Mouse (Mus musculus): ENCODE data around the gene Nup205. TPM values are rescaled to one million over a fixed set of nuclear protein-coding genes. Genes with fewer than 3 reads are reported as not detected.

The Nup205 gene
- polyA plus RNA-seq, 1 experiment from 2014 or later, result 23.6 TPM

DNA sequence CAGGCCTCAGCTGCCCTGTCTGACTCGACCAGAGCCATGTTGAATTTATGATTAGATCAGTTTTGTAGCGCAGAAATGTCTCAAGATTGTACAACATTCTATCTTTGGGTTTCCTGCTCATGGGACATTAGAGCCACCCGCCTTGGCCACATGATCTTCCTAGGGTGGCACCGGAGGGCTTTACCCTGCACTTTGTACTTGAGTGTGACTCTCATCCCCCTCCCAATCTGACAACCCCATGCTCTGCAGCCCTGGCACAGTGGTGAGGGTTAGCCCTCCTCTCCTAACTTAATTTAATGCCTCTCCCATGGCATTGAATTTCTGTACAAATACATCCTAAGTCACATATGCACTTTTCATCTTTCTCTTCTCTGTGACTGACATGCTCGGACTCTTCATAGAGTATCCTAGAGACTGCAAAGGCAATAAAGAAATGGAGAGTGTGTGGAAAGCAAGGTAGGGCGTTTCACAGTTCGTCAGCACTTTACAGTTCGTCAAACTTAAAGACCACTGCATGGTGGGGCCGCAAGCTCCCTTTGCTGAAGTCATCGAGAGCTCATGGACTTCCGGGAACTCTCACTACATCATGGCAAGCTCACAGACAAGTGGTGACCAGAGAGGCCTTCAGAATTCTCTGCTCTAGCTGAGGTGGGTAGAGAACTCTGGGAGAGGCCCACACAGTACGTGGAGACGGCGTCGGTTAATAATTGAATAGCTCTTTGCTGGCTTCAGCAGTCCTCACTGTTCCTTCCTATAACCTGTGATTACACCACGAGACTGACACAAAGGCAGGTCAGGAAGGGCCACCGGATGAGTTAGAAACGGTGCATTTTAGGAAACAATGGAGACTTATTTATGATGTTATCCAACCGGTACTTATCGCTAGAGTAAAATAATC, 94.9 kb downstream of the Nup205 start:
- 87% methylated on average over 20 of the region's 20 CpGs for WGBS
- H3K9me3 ChIP-seq, result no peaks in the 10 kb centered on the region
- H3K27me3 ChIP-seq (replicated peaks), result no peaks in the 10 kb centered on the region
- no peak overlapping the region for H3K9ac ChIP-seq
- H3K4me3 ChIP-seq, result no peak overlapping the region
- ATAC-seq (replicated peaks), result no peak
- H3K36me3 ChIP-seq (replicated peaks), result no peaks in the 10 kb centered on the region
- H3K4me2 ChIP-seq, result no peak overlapping the region
- H3K4me1 ChIP-seq, result no peaks in the 10 kb centered on the region
- no peak overlapping the region for H3K27ac ChIP-seq

GRCm38 (mm10) chr6:35273391-35274082, 96.3 kb downstream of the Nup205 start:
- Histone ChIP-seq H3K9me3 (no peaks in the 10 kb centered on the region), H3K4me3 (no peak overlapping the region), H3K36me3 (replicated peaks) (no peaks in the 10 kb centered on the region), H3K4me1 (no peaks in the 10 kb centered on the region), H3K9ac (no peak overlapping the region), H3K27ac (no peak overlapping the region), H3K27me3 (replicated peaks) (no peaks in the 10 kb centered on the region), H3K4me2 (no peak overlapping the region)
- no peak for ATAC-seq (replicated peaks)
- WGBS, result 86% methylated on average over 11 of the region's 11 CpGs

DNA sequence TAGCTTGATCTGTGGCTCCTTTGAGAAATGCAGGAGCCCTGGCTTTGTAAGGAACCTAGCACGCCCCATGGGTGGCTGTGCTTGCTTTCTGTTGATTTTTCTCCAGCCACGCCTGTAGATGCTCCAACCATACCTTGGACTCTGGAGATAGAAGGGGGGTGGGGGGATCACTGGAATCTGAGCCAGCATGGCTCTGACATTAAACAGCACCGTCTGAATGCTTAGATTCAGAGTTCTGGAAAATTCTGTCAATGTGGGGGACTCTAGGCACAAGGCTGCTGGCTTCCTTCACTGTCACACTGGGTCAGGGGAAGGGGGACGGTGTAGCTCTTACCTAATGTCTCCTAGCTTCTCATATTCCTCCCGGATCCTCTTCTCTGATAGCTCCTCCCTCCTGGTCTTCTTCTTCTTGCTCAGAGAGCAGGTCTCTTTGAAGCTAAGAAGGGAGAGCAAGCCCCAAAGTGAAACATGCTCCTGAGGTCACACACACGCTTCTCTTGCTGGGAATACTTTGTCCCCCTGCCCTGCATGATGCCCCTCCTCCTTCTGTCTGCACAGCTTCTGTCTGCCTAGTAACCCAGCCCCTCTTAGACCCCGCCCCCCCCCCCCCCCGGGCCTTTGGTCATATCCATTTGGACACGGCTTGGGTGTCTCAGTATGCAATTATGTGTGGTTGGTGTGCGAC, 100.8 kb downstream of the Nup205 start:
- H3K4me3 ChIP-seq, result no peak overlapping the region
- no peaks in the 10 kb centered on the region for H3K36me3 ChIP-seq (replicated peaks)
- no peak overlapping the region for H3K27ac ChIP-seq
- H3K27me3 ChIP-seq (replicated peaks), result no peaks in the 10 kb centered on the region
- no peaks in the 10 kb centered on the region for H3K4me1 ChIP-seq
- H3K9me3 ChIP-seq, result no peaks in the 10 kb centered on the region
- no peak overlapping the region for H3K4me2 ChIP-seq
- WGBS, result 67% methylated on average over 10 of the region's 10 CpGs
- H3K9ac ChIP-seq, result no peak overlapping the region
- no peak for ATAC-seq (replicated peaks)

DNA sequence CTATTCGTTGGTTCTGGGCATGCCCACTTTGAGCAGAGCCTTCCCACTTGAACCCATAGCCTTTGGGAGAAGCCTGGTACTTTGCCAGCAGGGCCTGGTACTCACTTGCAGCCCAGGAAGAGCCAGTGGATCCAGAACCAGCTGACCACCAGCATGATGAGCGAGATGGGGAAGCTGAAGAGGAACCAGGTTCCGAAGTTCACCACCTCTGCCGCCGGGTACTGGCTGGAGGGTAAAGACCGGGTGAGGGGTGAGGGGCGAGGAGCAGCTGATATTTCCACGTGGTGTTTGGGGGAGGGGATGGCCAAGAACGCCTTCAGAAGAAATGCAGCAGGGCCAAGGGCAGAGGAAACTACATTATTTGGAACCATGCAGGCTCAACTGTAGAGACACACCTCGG, 102.1 kb downstream of the Nup205 start:
- Histone ChIP-seq H3K27ac (no peak overlapping the region), H3K9ac (no peak overlapping the region), H3K36me3 (replicated peaks) (no peaks in the 10 kb centered on the region), H3K9me3 (no peaks in the 10 kb centered on the region), H3K27me3 (replicated peaks) (no peaks in the 10 kb centered on the region), H3K4me2 (no peak overlapping the region), H3K4me1 (no peaks in the 10 kb centered on the region), H3K4me3 (no peak overlapping the region)
- 86% methylated on average over 10 of the region's 10 CpGs for WGBS
- ATAC-seq (replicated peaks), result no peak

DNA sequence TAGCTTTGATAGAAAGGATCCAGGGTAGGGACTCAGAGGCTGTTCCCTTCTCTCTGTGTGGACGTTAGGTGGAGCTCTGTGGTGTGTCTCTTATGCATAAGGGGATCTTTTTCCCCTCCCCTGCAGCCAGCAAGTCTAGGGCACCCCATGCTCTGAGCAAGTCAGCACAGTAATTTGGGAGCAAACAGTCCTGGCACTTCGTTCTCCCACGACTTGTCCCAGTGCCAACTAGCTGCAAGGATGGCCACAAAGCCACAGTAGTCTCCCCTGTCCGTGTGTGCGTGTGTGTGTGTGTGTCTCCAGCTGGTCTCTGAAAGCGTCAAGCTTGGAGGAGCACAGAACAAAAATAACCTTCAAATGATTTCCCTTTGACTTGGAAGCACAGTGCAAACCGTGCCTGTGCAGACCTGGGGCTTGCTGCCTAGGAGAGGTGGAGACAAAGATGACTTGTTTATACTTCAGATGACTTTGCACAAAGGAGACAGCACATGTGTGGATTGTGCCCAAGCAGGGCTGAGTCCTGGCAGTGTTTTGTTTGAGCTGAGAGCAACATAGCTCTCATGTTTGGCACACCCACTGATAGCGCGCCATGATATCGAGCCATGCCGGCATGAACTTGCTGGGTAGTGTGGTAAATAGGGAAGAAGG, 111.0 kb downstream of the Nup205 start:
- H3K4me1 ChIP-seq, result peaks cover 10% of the 10 kb centered on the region
- ATAC-seq (replicated peaks), result peak; percentile 62
- 68% methylated on average over 11 of the region's 11 CpGs for WGBS
- H3K27me3 ChIP-seq (replicated peaks), result no peaks in the 10 kb centered on the region
- peak overlapping the region; percentile 11; the same call in 1 of the 2 replicates for H3K27ac ChIP-seq
- no peak overlapping the region for H3K4me2 ChIP-seq
- H3K36me3 ChIP-seq (replicated peaks), result no peaks in the 10 kb centered on the region
- H3K9ac ChIP-seq, result no peak overlapping the region
- no peaks in the 10 kb centered on the region for H3K9me3 ChIP-seq
- no peak overlapping the region for H3K4me3 ChIP-seq

GRCm38 (mm10) chr6:35288920-35289319, 111.7 kb downstream of the Nup205 start:
- H3K27ac ChIP-seq, result no peak overlapping the region
- no peak; the same call in 1 of the 2 replicates for ATAC-seq (replicated peaks)
- WGBS, result 24% methylated on average over 7 of the region's 7 CpGs

DNA sequence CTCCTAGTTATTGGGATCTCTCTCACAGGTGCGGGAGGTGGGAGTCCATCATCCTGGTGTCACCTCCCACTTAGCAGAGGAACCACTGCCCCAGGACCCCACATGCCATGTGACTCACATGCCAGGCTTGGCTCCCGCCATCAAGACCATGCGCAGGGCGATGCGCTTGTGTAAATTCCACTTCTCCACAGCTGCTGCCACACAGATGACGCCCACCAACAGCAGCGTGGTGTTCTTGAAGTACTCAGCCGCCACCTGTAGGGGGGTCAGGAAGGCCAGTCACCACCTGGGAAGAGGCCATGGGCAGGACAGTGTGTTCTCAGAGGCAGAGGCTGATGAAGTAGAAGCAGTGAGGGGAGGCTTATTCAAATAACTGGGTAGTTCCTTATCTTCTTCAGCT, 112.5 kb downstream of the Nup205 start:
- WGBS, result 93% methylated on average over 8 of the region's 8 CpGs
- no peaks in the 10 kb centered on the region for H3K27me3 ChIP-seq (replicated peaks)
- H3K9ac ChIP-seq, result no peak overlapping the region
- ATAC-seq (replicated peaks), result no peak
- H3K27ac ChIP-seq, result no peak overlapping the region
- H3K9me3 ChIP-seq, result no peaks in the 10 kb centered on the region
- peaks cover 10% of the 10 kb centered on the region for H3K4me1 ChIP-seq
- H3K36me3 ChIP-seq (replicated peaks), result no peaks in the 10 kb centered on the region
- H3K4me3 ChIP-seq, result no peak overlapping the region
- H3K4me2 ChIP-seq, result no peak overlapping the region

More at GRCm38 (mm10) chr6:35288920-35289319, 111.7 kb downstream of the Nup205 start:
- no peak overlapping the region for H3K9ac ChIP-seq
- H3K4me1 ChIP-seq, result peaks cover 10% of the 10 kb centered on the region
- H3K27me3 ChIP-seq (replicated peaks), result no peaks in the 10 kb centered on the region
- no peak overlapping the region for H3K4me3 ChIP-seq
- H3K4me2 ChIP-seq, result no peak overlapping the region
- no peaks in the 10 kb centered on the region for H3K36me3 ChIP-seq (replicated peaks)
- H3K9me3 ChIP-seq, result no peaks in the 10 kb centered on the region

DNA sequence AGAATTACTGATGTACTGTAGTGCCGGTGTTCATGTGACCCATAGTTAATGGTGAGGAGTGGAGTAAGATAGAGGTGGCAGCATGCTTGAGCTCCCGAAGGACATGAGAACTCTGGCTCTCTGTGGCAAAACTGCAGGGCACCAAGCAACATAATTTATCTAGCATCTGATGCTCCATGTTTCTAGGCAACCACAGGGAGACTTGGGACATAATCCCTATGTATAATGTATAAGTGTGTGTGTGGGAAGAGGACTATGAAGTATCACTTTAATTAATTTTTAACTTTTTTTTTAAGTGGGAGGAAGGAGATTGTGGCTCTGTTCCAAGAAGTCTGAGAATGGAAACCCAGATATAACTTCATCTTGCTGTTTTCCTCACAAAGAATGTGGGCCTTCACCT, 117.7 kb downstream of the Nup205 start:
- no peaks in the 10 kb centered on the region for H3K9me3 ChIP-seq
- 57% methylated on average over 2 of the region's 2 CpGs for WGBS
- ATAC-seq (replicated peaks), result no peak; the same call in 1 of the 2 replicates
- H3K27ac ChIP-seq, result no peak overlapping the region
- H3K4me1 ChIP-seq, result no peaks in the 10 kb centered on the region
- no peaks in the 10 kb centered on the region for H3K27me3 ChIP-seq (replicated peaks)
- no peak overlapping the region for H3K4me2 ChIP-seq
- H3K36me3 ChIP-seq (replicated peaks), result no peaks in the 10 kb centered on the region
- no peak overlapping the region for H3K9ac ChIP-seq
- no peak overlapping the region for H3K4me3 ChIP-seq

DNA sequence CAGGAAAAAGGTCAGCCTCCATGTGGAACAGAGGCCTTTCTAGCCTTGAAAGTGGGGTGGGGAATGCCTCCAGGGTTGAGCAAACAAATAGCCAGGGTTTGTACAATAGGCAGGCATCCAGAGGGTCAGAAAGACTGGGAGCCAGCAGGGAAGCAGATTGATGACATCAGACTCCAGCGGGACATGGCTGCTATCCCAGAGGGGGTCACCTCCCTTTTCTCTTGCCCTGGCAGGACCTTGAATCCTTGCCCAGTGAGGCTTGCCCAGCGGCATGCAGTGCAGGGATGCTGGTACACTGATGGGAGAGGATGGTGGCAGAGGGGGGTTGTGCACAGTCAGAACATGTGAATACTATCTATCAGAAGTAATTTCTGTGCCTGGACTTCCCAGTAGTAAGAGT, 119.8 kb downstream of the Nup205 start:
- H3K27me3 ChIP-seq (replicated peaks), result no peaks in the 10 kb centered on the region
- H3K4me1 ChIP-seq, result no peaks in the 10 kb centered on the region
- H3K27ac ChIP-seq, result no peak overlapping the region
- WGBS, result 39% methylated on average over 2 of the region's 2 CpGs
- no peak overlapping the region for H3K4me2 ChIP-seq
- no peak overlapping the region for H3K9ac ChIP-seq
- no peak overlapping the region for H3K4me3 ChIP-seq
- no peak for ATAC-seq (replicated peaks)
- no peaks in the 10 kb centered on the region for H3K9me3 ChIP-seq
- H3K36me3 ChIP-seq (replicated peaks), result no peaks in the 10 kb centered on the region

Other genes with a start within 250 kb of the Nup205 start
- gene Slc23a4, start 189.0 kb upstream of the Nup205 start, polyA plus RNA-seq (2015; fragmentation: Nextera tagmentation; extraction: Ambion mirVana), result 0.79 and 1.2 TPM in 2 replicates
- gene Cnot4, start 43.7 kb upstream of the Nup205 start, polyA plus RNA-seq (2015; fragmentation: Nextera tagmentation; extraction: Ambion mirVana), result 34.7 and 35.2 TPM in 2 replicates
- 11.2 and 11.6 TPM in 2 replicates for gene Slc13a4, start 130.7 kb downstream of the Nup205 start, polyA plus RNA-seq (2015; fragmentation: Nextera tagmentation; extraction: Ambion mirVana)
- 1.7 and 2.5 TPM in 2 replicates for gene Fam180a, start 148.7 kb downstream of the Nup205 start, polyA plus RNA-seq (2015; fragmentation: Nextera tagmentation; extraction: Ambion mirVana)